Mouse (Mus musculus) MEL (cell line): ENCODE measurements around the gene Acap1. TPM values are rescaled to one million over a fixed set of nuclear protein-coding genes. Genes with fewer than 3 reads are reported as not detected.
"Not testable (repeated sequence)": the region's sequence is repeated elsewhere in the genome, so short reads cannot be mapped to it uniquely, and the experiment has no call there.

Source experiments
- DNase-seq: peaks from one replicate; pipeline ENCODE4 v3.0.0; 2011; ENCODE audit warnings: low read depth, low spot score
- H3K27ac ChIP-seq: 2 replicates; pipeline ENCODE4 v1.5.1; 2012; ENCODE audit warnings: low read depth, mild to moderate bottlenecking, control low read depth, low read length, moderate library complexity; ENCODE audit not compliant: control insufficient read depth
- H3K27me3 ChIP-seq, 2 experiments: fragments of 150-350 bp in 1 of 2; sonication (generic) in 1 of 2; 2 replicates each; pipeline ENCODE4 v1.6.1; 2012; ENCODE audit warnings: low read length in 2 of 2, mild to moderate bottlenecking in 2 of 2, improper control_type of control experiment in 1 of 2, moderate library complexity in 1 of 2; ENCODE audit not compliant: insufficient read depth in 2 of 2, control insufficient read depth in 1 of 2
- H3K36me3 ChIP-seq, 2 experiments: 2 replicates each; pipeline ENCODE4 v1.6.1; 2012 to 2014; ENCODE audit warnings: low read length in 2 of 2, improper control_type of control experiment in 1 of 2, inconsistent platforms in 1 of 2, mild to moderate bottlenecking in 1 of 2; ENCODE audit not compliant: insufficient read depth in 2 of 2, control insufficient read depth in 1 of 2
- H3K4me1 ChIP-seq, 2 experiments: fragments of 150-350 bp in 1 of 2; sonication (generic) in 1 of 2; 2 replicates each; pipeline ENCODE4 v1.6.1; 2012; ENCODE audit warnings: low read length in 2 of 2, improper control_type of control experiment in 1 of 2, mild to moderate bottlenecking in 1 of 2; ENCODE audit not compliant: insufficient read depth in 2 of 2, control insufficient read depth in 1 of 2
- H3K4me3 ChIP-seq, 2 experiments: fragments of 150-350 bp in 1 of 2; sonication (generic) in 1 of 2; 2 replicates each; pipeline ENCODE4 v1.5.1; 2012; ENCODE audit warnings: low read depth in 2 of 2, low read length in 2 of 2, mild to moderate bottlenecking in 2 of 2, moderate library complexity in 2 of 2, control low read depth in 1 of 2, improper control_type of control experiment in 1 of 2; ENCODE audit not compliant: control insufficient read depth in 1 of 2, insufficient read depth in 1 of 2
- H3K79me2 ChIP-seq: 2 replicates; pipeline ENCODE4 v1.6.1; 2012; ENCODE audit warnings: mild to moderate bottlenecking, low read length, moderate library complexity; ENCODE audit not compliant: control insufficient read depth, poor library complexity, insufficient read depth
- H3K9ac ChIP-seq: 2 replicates; pipeline ENCODE4 v1.6.1; 2012; ENCODE audit warnings: low read depth, mild to moderate bottlenecking, control low read depth, low read length, moderate library complexity; ENCODE audit not compliant: control insufficient read depth, poor library complexity, severe bottlenecking
- H3K9me3 ChIP-seq: fragments of 150-350 bp; sonication (generic); replicated peaks from 2 replicates; pipeline ENCODE4 v1.6.1; 2012; ENCODE audit warnings: mild to moderate bottlenecking, low read length, improper control_type of control experiment, moderate library complexity; ENCODE audit not compliant: insufficient read depth
- CHD1 ChIP-seq: IDR thresholded peaks from 2 replicates; pipeline ENCODE4 v1.6.1; 2012; ENCODE audit warnings: low read depth, mild to moderate bottlenecking, inconsistent platforms, low read length, improper control_type of control experiment
- CHD2 ChIP-seq: IDR thresholded peaks from 2 replicates; pipeline ENCODE4 v1.6.1; 2011; ENCODE audit warnings: low read length, improper control_type of control experiment
- E2F4 ChIP-seq: IDR thresholded peaks from 2 replicates; pipeline ENCODE4 v1.6.1; 2011; ENCODE audit warnings: low read depth, low read length, improper control_type of control experiment, borderline replicate concordance
- EP300 ChIP-seq, 2 experiments: IDR thresholded peaks; 2 replicates each; pipeline ENCODE4 v1.6.1; 2011; ENCODE audit warnings: improper control_type of control experiment in 2 of 2, low read length in 2 of 2, low read depth in 1 of 2, mild to moderate bottlenecking in 1 of 2
- ETS1 ChIP-seq: IDR thresholded peaks from 2 replicates; pipeline ENCODE4 v1.6.1; 2012; ENCODE audit warnings: low read depth, mild to moderate bottlenecking, inconsistent platforms, low read length, improper control_type of control experiment, moderate library complexity
- HCFC1 ChIP-seq: IDR thresholded peaks from 2 replicates; pipeline ENCODE4 v1.6.1; 2012; ENCODE audit warnings: low read depth, mild to moderate bottlenecking, inconsistent platforms, low read length, improper control_type of control experiment, moderate library complexity
- JUND ChIP-seq: IDR thresholded peaks from 2 replicates; pipeline ENCODE4 v1.6.1; 2011; ENCODE audit warnings: low read depth, mild to moderate bottlenecking, improper control_type of control experiment, low read length
- KAT2A ChIP-seq: conservative IDR thresholded peaks from 2 replicates; pipeline ENCODE4 v1.6.1; 2012; ENCODE audit warnings: low read depth, low read length, improper control_type of control experiment, inconsistent platforms
- MAX ChIP-seq: IDR thresholded peaks from 2 replicates; pipeline ENCODE4 v1.6.1; 2011; ENCODE audit warnings: low read length, improper control_type of control experiment
- MAZ ChIP-seq: IDR thresholded peaks from 2 replicates; pipeline ENCODE4 v1.6.1; 2012; ENCODE audit warnings: low read depth, mild to moderate bottlenecking, inconsistent platforms, low read length, improper control_type of control experiment
- MEF2A ChIP-seq: IDR thresholded peaks from 2 replicates; pipeline ENCODE4 v1.6.1; 2014; ENCODE audit warnings: low read depth, mild to moderate bottlenecking, inconsistent platforms, low read length, improper control_type of control experiment; ENCODE audit not compliant: poor library complexity, insufficient replicate concordance, severe bottlenecking; ENCODE audit errors: extremely low read depth
- NELFE ChIP-seq: IDR thresholded peaks from 2 replicates; pipeline ENCODE4 v1.6.1; 2011; ENCODE audit warnings: low read depth, low read length, improper control_type of control experiment
- POLR2A ChIP-seq, 2 experiments: IDR thresholded peaks; 2 replicates each; pipeline ENCODE4 v1.6.1; 2011 to 2012; ENCODE audit warnings: low read length in 2 of 2, mild to moderate bottlenecking in 2 of 2, control low read depth in 1 of 2, improper control_type of control experiment in 1 of 2, low read depth in 1 of 2, moderate library complexity in 1 of 2; ENCODE audit not compliant: control insufficient read depth in 1 of 2, insufficient read depth in 1 of 2, poor library complexity in 1 of 2
- POLR2AphosphoS5 ChIP-seq: IDR thresholded peaks from 2 replicates; pipeline ENCODE4 v1.6.1; 2012; ENCODE audit warnings: low read depth, borderline replicate concordance, mild to moderate bottlenecking, inconsistent platforms, low read length, moderate library complexity, mixed read lengths
- SIN3A ChIP-seq: IDR thresholded peaks from 2 replicates; pipeline ENCODE4 v1.6.1; 2012; ENCODE audit warnings: low read length, improper control_type of control experiment, inconsistent platforms
- SMC3 ChIP-seq: IDR thresholded peaks from 2 replicates; pipeline ENCODE4 v1.6.1; 2011; ENCODE audit warnings: low read depth, low read length, improper control_type of control experiment
- TAL1 ChIP-seq: IDR thresholded peaks from 2 replicates; pipeline ENCODE4 v1.6.1; 2012; ENCODE audit warnings: mild to moderate bottlenecking, inconsistent platforms, low read length, moderate library complexity, mixed read lengths
- UBTF ChIP-seq: IDR thresholded peaks from 2 replicates; pipeline ENCODE4 v1.6.1; 2012; ENCODE audit warnings: low read depth, mild to moderate bottlenecking, inconsistent platforms, low read length, improper control_type of control experiment, moderate library complexity, borderline replicate concordance; ENCODE audit not compliant: insufficient read depth
- USF1 ChIP-seq: IDR thresholded peaks from 2 replicates; pipeline ENCODE4 v1.6.1; 2014; ENCODE audit warnings: low read depth, mild to moderate bottlenecking, inconsistent platforms, low read length, improper control_type of control experiment, moderate library complexity
- ZMIZ1 ChIP-seq: IDR thresholded peaks from 2 replicates; pipeline ENCODE4 v1.6.1; 2012; ENCODE audit warnings: low read depth, mild to moderate bottlenecking, inconsistent platforms, low read length, improper control_type of control experiment, moderate library complexity
- polyA plus RNA-seq, 2 experiments: library from polyadenylated mRNA; stranded (reverse) in 1 of 2; unstranded in 1 of 2; fragments of >175 nt in 1 of 2; fragments of >200 nt in 1 of 2; gene quantifications; 2 replicates each; pipeline versions ENCODE4 v1.2.1 to v1.2.4; 2012; ENCODE audit warnings: low replicate concordance in 2 of 2, low read depth in 1 of 2; ENCODE audit not compliant: insufficient read length in 2 of 2, insufficient read depth in 1 of 2, missing spikeins in 1 of 2
- total RNA-seq: library from RNA; depleted of rRNA; stranded (reverse); fragments of 300-350 nt; gene quantifications from 2 replicates; pipeline ENCODE4 v1.2.3, GENCODE M21; 2012

Acap1 gene
- total and polyA plus RNA-seq, 3 experiments = 20.7 to 42.2 TPM; not detected in 1

DNA sequence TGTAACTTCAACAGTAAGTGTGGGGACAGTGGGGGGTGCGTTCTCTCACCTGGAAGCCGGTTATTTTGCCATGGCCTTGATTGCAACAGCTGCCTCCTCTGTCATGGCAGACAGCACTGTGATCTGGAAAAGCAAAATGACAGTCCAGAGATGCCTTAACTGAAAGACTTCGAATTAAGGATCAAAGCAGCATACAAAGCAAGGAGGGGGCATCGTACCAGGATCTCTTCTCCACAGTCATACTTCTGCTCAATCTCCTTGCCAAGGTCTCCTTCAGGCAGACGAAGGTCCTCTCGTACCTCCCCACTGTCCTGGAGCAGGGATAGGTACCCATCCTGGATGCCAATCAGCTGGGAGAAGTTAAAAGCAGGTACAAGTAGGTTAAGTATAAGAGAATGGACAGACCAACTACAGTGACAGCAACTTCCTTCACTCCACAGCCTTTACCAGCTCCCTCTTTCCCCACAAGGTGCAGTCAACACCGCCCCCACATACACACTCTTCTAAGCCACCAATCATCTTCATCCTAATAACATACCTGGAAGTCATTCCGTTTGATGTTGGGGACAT lies 22.1 kb upstream of the Acap1 start:
- Histone ChIP-seq H3K27me3 (no peaks in the 10 kb centered on the region), H3K36me3 (peaks cover 22 to 52% of the 10 kb centered on the region in 2 experiments), H3K27ac (peak overlapping the region; percentile 74), H3K4me3 (no peak overlapping the region), H3K9me3 (no peaks in the 10 kb centered on the region), H3K4me1 (peaks cover 4 to 53% of the 10 kb centered on the region in 2 experiments), H3K9ac (peak overlapping the region; percentile 9; the same call in 1 of the 2 replicates), H3K79me2 (peaks cover 61% of the 10 kb centered on the region)
- no peak for DNase-seq
- TF ChIP-seq ZMIZ1 (0 out of 2 replicates have a peak, but pooled peaks have one; percentile 53), POLR2A (IDR thresholded peaks at IDR 0.05; ENCODE audit: control insufficient read depth in 1 of 2, insufficient read depth in 1 of 2, low read depth in 1 of 2, low read length in 2 of 2, poor library complexity in 1 of 2) (peak in 1 of 2 experiments; percentile 51; a peak in 2 of 4 replicates), UBTF (no peak), SIN3A (peak; percentile 34; the same call in 1 of the 2 replicates), JUND (no peak)

DNA sequence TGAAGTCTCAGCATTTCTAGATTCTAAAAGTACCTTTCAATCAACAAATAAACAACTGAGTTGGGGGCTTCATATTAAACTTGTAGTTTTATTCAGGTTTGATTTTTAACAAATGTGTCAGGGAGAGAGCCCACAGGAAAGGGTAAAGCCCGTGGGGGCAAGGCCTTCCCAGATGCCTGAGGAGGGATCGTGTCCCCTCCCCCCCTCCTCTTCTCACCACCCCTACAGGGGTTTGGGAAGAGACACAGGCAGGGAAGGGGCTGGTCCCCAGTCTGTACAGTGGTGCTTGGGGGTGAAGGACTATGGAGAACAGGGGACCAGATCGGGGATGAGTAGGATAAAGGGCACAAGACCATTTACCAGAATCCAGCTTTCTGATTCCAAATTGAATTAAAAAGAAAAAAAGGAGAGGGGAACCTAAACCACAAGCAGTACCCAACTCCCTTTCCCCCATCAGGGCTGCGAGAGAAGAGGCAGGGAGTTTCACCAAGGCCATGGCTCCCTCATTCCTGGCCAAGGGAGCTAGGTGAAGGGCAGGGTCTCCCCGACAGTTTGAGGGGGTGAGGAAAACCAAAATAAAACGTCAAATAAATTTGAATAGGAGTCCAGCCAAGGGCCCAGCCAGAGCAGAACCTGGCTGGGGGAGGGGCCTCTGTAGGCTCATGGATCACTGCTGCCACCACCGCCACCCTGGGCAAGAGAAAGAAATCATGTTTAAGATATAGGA lies 21.5 kb upstream of the Acap1 start:
- H3K9me3 ChIP-seq, H3K4me3 ChIP-seq, H3K27me3 ChIP-seq: not testable (repeated sequence)
- Histone ChIP-seq H3K9ac (peak overlapping the region; percentile 19), H3K79me2 (peaks cover 61% of the 10 kb centered on the region), H3K36me3 (peaks cover 22 to 51% of the 10 kb centered on the region in 2 experiments), H3K4me1 (peaks cover 4 to 53% of the 10 kb centered on the region in 2 experiments), H3K27ac (peak overlapping the region; percentile 74)
- DNase-seq = peak; percentile 46
- peak; percentile 93 for TF ChIP-seq CHD1
- 0 out of 2 replicates have a peak, but pooled peaks have one; percentile 5 for TF ChIP-seq SMC3

DNA sequence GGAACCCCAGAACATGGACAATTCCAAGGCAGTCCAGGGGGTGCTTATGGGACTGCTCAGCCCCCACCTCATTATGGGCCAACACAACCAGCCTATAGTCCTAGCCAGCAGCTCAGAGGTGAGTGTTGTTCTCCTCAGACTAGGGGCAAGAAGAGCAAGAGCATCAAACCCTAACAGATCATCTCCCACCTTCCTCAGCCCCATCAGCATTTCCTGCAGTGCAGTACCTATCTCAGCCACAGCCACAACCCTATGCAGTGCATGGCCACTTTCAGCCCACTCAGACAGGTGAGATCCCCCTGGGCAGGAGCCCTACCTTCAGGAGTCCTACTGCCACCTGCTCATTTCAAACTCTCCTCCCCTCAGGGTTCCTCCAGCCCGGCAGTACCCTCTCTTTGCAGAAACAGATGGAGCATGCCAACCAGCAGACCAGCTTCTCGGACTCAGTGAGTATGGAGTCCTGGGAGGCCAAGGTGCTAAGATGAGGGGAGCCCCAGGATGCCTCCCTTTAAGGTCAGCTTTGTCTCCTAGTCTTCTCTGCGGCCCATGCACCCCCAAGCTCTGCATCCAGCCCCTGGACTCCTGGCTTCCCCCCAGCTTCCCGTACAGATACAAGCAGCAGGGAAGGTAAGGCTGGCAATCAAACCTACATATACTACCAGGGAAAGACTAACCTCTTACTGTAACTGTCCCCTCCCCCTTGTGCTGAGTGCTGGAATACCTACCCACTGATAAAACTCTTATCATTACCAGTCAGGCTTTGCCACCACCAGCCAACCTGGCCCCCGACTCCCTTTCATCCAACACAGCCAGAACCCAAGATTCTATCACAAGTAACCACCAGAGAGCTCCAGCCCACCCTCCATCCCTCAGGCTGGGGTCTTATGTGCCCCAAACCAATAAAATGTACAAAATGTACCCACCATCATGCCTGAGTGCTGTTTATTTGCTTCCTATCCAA lies 20.6 kb upstream of the Acap1 start:
- Histone ChIP-seq H3K36me3 (peaks cover 22 to 51% of the 10 kb centered on the region in 2 experiments), H3K27me3 (no peaks in the 10 kb centered on the region), H3K4me3 (peak overlapping the region in 1 of 2 experiments; percentile 23; a peak in 3 of 4 replicates), H3K9me3 (no peaks in the 10 kb centered on the region), H3K79me2 (peaks cover 58% of the 10 kb centered on the region), H3K27ac (peak overlapping the region; percentile 74), H3K9ac (peak overlapping the region; percentile 77), H3K4me1 (peaks cover 4 to 53% of the 10 kb centered on the region in 2 experiments)
- DNase-seq = peak; percentile 92
- TF ChIP-seq E2F4 (no peak), HCFC1 (peak; percentile 67; the same call in 1 of the 2 replicates), ETS1 (peak; percentile 89), TAL1 (peak; percentile 97), CHD2 (peak; percentile 67), MAX (no peak), EP300 (IDR thresholded peaks at IDR 0.05; ENCODE audit: low read depth in 1 of 2, low read length in 2 of 2) (peak; percentile 95 to 96), USF1 (no peak), POLR2AphosphoS5 (no peak; the same call in 1 of the 2 replicates), MAZ (peak; percentile 97), MEF2A (no peak; the same call in 1 of the 2 replicates), SMC3 (no peak; the same call in 1 of the 2 replicates), SIN3A (peak; percentile 87), KAT2A (no peak), NELFE (peak; percentile 19; the same call in 1 of the 2 replicates)
